Mouse (Mus musculus) heart, adult 2 months (tissue): ENCODE measurements at regions not wholly inside any gene's neighbourhood (a gene's known extent, or its start where the extent isn't known, plus 50 kb on each side); places are given as distances from the start of the nearest gene placed in this dataset.

Experiments
- CTCF ChIP-seq: fragments of 200-600 bp; IDR thresholded peaks from 2 replicates; pipeline ENCODE4 v1.8.1; 2022; ENCODE audit warnings: antibody characterized with exemption, mild to moderate bottlenecking, moderate library complexity
- EP300 ChIP-seq: fragments of 200-500 bp; IDR thresholded peaks from 2 replicates; pipeline ENCODE4 v1.6.1; 2011; ENCODE audit warnings: low read depth, low read length, control low read depth; ENCODE audit not compliant: insufficient read depth

DNA sequence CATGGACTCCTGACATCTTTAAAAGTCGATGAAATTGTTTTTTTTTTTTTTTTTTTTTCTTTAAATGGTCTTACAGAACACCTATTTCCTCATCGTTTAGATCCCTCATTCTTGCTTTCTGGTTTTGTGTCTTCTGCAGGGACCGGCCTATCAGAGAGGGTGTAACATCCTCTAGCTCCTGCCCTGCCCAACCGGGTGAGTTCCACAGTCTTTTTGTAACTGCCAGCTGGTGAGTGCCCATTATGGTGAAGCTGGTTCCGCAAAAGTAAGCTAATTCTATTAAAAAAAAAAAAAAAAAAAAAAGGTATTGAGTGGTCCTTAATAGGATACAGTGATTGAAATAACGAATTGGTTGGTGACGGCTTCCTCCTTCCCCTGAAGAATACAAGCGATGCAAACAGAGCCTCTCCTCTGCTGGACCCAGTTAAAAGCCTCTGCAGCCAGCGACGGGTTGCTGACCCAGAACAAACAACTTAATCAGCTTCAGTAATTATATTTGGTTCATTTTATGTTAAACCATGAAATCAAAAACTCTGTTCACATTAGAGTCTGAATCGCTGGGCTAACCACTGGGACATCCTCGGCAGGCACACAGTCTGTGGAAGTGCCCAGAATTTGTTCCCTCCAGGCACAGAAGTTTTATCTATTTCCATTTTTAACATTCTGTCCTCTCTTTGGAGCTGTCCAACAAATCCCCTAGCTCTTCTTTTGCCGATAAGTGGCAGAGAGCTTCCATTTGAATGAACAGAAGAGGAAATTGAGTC lies 126.9 kb upstream of the Pabpc6 start:
- TF ChIP-seq CTCF, result no peak
- TF ChIP-seq EP300, result no peak
